8 mouse cellular contexts compared by ENCODE assay signal in the genomic region with DNA sequence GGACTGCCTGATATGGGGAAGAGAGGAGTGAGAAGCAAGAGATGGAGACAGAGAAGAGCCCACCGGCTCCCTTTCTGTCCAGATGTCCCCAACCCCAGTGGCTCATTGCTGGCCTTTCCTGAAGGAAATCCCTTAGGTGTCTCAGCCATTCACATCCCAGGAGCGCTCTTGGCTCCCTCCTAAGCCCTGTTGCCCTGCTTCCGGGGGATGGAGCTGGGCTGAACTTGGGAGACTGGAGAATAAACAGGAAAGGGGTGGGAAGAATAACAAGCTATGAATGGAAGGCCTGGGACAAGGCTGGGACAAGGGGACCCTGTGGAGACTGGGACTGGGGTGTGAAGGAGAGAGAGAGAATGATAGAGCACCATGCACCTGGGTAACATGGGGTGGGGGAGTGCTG. TPM values are rescaled to one million over a fixed set of nuclear protein-coding genes. Genes with fewer than 3 reads are reported as not detected.
DNase-seq lines count a peak whose midpoint lies in the region; ATAC-seq lines count a peak whose summit lies in the region.

No protein-coding gene starts in this region.

- peak; percentile 47 for DNase-seq in adrenal gland, postnatal 10 days
- DNase-seq in adrenal gland, postnatal 4 days (ENCODE audit: low spot score in 2 of 2) = no peak
- DNase-seq in kidney, adult 9 months = peak; percentile 61
- peak; percentile 81 for DNase-seq in lung, postnatal 10 days
- no peak for DNase-seq in frontal cortex, postnatal 10 days (ENCODE audit: low spot score in 2 of 2)
- no peak for DNase-seq in left cerebral cortex, adult 11 months (ENCODE audit: low spot score)
- no peak for DNase-seq in testis, postnatal 14 days (ENCODE audit: low spot score)

- peaks cover 9% of the 10 kb centered on the region; the same call in 1 of the 2 replicates for H3K27me3 ChIP-seq in heart, embryonic 11.5 days (ENCODE audit: control insufficient read depth, insufficient read depth, low read length)

- peak overlapping the region; percentile 77 for H3K27ac ChIP-seq in heart, embryonic 11.5 days (ENCODE audit: low read depth, low read length)

- peak overlapping the region; percentile 28 for H3K4me3 ChIP-seq in heart, embryonic 11.5 days (ENCODE audit: low read depth, low read length)

- no peaks in the 10 kb centered on the region for H3K36me3 ChIP-seq in heart, embryonic 11.5 days (ENCODE audit: control insufficient read depth, insufficient read depth, low read length)

- peak overlapping the region; percentile 52; the same call in 1 of the 2 replicates for H3K9ac ChIP-seq in heart, embryonic 11.5 days (ENCODE audit: low read depth, low read length)

- WGBS in heart, embryonic 11.5 days (ENCODE audit: insufficient replicate concordance) = 22% methylated on average over 3 of the region's 3 CpGs

- H3K4me1 ChIP-seq in heart, embryonic 11.5 days (ENCODE audit: control insufficient read depth, insufficient read depth, low read length) = peaks cover 7% of the 10 kb centered on the region; the same call in 1 of the 2 replicates

- peak overlapping the region; percentile 53 for H3K4me2 ChIP-seq in heart, embryonic 11.5 days

- H3K9me3 ChIP-seq in heart, embryonic 11.5 days (replicated peaks; ENCODE audit: control insufficient read depth, low read length) = no peaks in the 10 kb centered on the region

- ATAC-seq in heart, embryonic 11.5 days (replicated peaks; ENCODE audit: insufficient number of reproducible peaks, low FRiP score, low TSS enrichment) = peak; percentile 51

RNA-seq across cellular contexts. Expression of gene Notch4, which starts 0.7 kb away (rescaled TPM):
- 10 to 100 TPM; 34.9 to 36.3 TPM for total RNA-seq in adrenal gland, postnatal 10 days (2021)
- 10 to 100 TPM; 36.1 to 37.1 TPM for total RNA-seq in adrenal gland, postnatal 4 days (2021)
- 6.5 and 8.1 TPM in 2 replicates for polyA plus RNA-seq in heart, embryonic 11.5 days (2014; fragmentation: Nextera tagmentation; extraction: Ambion mirVana)

RNA-seq across cellular contexts. Expression of gene Gpsm3, which starts 24.8 kb away (rescaled TPM):
- 10 to 100 TPM; 11.0 to 12.1 TPM for total RNA-seq in adrenal gland, postnatal 10 days (2021)
- 10 to 100 TPM in 1 of 2 experiments, 1 to 10 TPM in 1; 8.1 to 11.9 TPM for total RNA-seq in adrenal gland, postnatal 4 days (2021)
- 5.7 and 10.3 TPM in 2 replicates for polyA plus RNA-seq in heart, embryonic 11.5 days (2014; fragmentation: Nextera tagmentation; extraction: Ambion mirVana)

RNA-seq across cellular contexts. Expression of gene Pbx2, which starts 26.3 kb away (rescaled TPM):
- total RNA-seq in adrenal gland, postnatal 10 days (2021) = 10 to 100 TPM; 39.0 to 52.4 TPM
- total RNA-seq in adrenal gland, postnatal 4 days (2021) = 10 to 100 TPM; 61.7 to 63.6 TPM
- 11.8 and 12.5 TPM in 2 replicates for polyA plus RNA-seq in heart, embryonic 11.5 days (2014; fragmentation: Nextera tagmentation; extraction: Ambion mirVana)

RNA-seq across cellular contexts. Expression of gene Ager, which starts 32.9 kb away (rescaled TPM):
- total RNA-seq in adrenal gland, postnatal 10 days (2021) = 1 to 10 TPM; 2.0 to 4.3 TPM
- 1 to 10 TPM; 9.0 to 9.2 TPM for total RNA-seq in adrenal gland, postnatal 4 days (2021)
- polyA plus RNA-seq in heart, embryonic 11.5 days (2014; fragmentation: Nextera tagmentation; extraction: Ambion mirVana) = 3.2 and 4.5 TPM in 2 replicates

RNA-seq across cellular contexts. Expression of gene Rnf5, which starts 38.7 kb away (rescaled TPM):
- 10 to 100 TPM; 70.4 to 71.5 TPM for total RNA-seq in adrenal gland, postnatal 10 days (2021)
- total RNA-seq in adrenal gland, postnatal 4 days (2021) = 10 to 100 TPM; 66.5 to 74.2 TPM
- polyA plus RNA-seq in heart, embryonic 11.5 days (2014; fragmentation: Nextera tagmentation; extraction: Ambion mirVana) = 94.7 and 115 TPM in 2 replicates

Comparison
In these comparisons a context has a peak if more than half of its experiments do, and no peak if none do; other contexts are left out.
1. DNase-seq: peak in adrenal gland, postnatal 10 days (single experiment), kidney, adult 9 months (single experiment) and lung, postnatal 10 days (single experiment); none in adrenal gland, postnatal 4 days (0 of 2), frontal cortex, postnatal 10 days (0 of 2), left cerebral cortex, adult 11 months (single experiment) and testis, postnatal 14 days (single experiment).